Mouse (Mus musculus): ENCODE data around the gene Gm29427.

DNA sequence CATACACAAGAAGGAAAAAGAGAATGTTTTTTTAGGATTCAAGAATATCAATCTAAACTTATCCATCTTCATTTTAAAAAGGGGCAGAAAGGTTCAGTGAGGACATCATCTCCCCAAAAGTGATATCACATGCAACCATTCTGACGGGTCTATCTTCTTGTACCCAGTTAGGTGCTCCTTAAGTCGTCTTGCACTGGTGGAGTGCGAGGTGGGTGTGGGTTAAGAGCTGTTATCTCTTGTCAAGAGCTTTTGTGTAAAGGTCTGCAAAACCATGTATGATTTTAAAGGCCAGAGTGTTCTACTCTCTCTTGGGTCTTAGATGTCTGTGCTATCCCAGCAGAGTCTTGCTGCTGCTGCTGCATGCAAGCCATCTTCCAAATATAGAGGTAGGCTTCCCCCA lies 31.2 kb upstream of the Gm29427 start:
- TF ChIP-seq POLR2A (IDR thresholded peaks at IDR 0.05; ENCODE audit: insufficient read depth, low read depth, low read length) (no peak), CTCF (IDR thresholded peaks at IDR 0.05; ENCODE audit: insufficient read depth, low read depth, low read length) (no peak)

All from olfactory bulb, adult 2 months (tissue).